In the genomic region with DNA sequence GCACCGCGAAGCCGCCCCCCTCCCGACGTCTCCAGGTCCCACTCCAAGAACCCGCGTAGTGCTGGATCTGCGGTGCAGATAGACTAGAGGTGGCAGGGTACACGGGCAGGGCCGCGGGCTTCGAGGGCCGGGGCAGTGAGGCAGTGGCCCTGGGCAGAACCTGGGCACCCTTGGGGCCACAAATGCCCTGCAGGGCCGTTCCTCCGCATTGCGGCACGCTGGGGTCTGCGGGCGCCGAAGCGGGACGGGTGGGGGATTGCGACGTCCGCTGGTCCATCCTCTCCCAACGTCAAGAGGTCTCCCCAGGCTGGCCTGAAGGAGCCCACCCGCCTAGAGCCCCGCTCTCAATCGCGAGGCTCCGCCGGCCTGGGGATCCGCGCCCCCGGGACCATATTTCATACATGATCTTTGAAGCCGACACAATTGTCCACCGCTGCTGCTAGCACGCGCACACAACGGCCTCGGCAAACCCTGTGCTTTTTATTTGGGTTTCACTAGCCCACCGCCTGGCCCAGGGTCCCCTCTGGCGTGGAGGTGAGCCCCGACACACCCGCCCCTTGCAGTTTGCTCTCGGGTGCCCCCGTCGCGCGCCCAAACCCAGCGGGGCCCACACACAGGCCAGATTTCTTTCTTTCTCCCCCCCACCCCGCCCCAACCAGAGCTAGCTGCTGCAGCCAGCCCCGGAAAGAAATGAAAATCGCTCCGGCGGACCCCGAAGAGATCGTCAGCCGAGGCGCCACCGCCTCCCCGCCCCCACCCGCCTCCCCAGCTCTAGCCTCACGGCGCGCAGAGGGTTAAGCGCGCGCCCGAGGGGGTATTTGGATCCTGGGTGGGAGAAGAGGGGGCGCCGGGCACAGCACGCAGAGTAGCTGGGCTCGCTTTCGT, we compare ENCODE assay signal across 8 mouse cellular contexts. TPM values are rescaled to one million over a fixed set of nuclear protein-coding genes. Genes with fewer than 3 reads are reported as not detected.
DNase-seq lines count a peak whose midpoint lies in the region; ATAC-seq and TF ChIP-seq lines count a peak whose summit lies in the region.

No protein-coding gene starts in this region.

- H3K36me3 ChIP-seq in liver, adult 2 months (ENCODE audit: control insufficient read depth, insufficient read depth, low read length): no peaks in the 10 kb centered on the region
- no peaks in the 10 kb centered on the region for H3K36me3 ChIP-seq in forebrain, embryonic 13.5 days (ENCODE audit: poor library complexity, severe bottlenecking)
- H3K36me3 ChIP-seq in intestine, embryonic 16.5 days (ENCODE audit: control insufficient read depth, insufficient read depth, low read length): no peaks in the 10 kb centered on the region
- H3K36me3 ChIP-seq in lung, postnatal 0 days (ENCODE audit: insufficient read depth, low read length): no peaks in the 10 kb centered on the region
- H3K36me3 ChIP-seq in stomach, postnatal 0 days (ENCODE audit: control insufficient read depth, insufficient read depth, low read length): no peaks in the 10 kb centered on the region

- H3K27me3 ChIP-seq in liver, adult 2 months (ENCODE audit: control insufficient read depth, insufficient read depth, low read length): no peaks in the 10 kb centered on the region
- peaks cover 54% of the 10 kb centered on the region for H3K27me3 ChIP-seq in forebrain, embryonic 13.5 days
- peaks cover 19% of the 10 kb centered on the region for H3K27me3 ChIP-seq in intestine, embryonic 16.5 days (replicated peaks; ENCODE audit: control insufficient read depth, insufficient read depth, low read length)
- no peaks in the 10 kb centered on the region for H3K27me3 ChIP-seq in lung, postnatal 0 days (replicated peaks; ENCODE audit: insufficient read depth, low read length)
- no peaks in the 10 kb centered on the region; the same call in 1 of the 2 replicates for H3K27me3 ChIP-seq in stomach, postnatal 0 days (ENCODE audit: control insufficient read depth, insufficient read depth, low read length)

- H3K27ac ChIP-seq in liver, adult 2 months (replicated peaks; ENCODE audit: insufficient read depth, low read depth, low read length): peak overlapping the region; percentile 87
- no peak overlapping the region for H3K27ac ChIP-seq in forebrain, embryonic 13.5 days
- H3K27ac ChIP-seq in intestine, embryonic 16.5 days (ENCODE audit: low read length): peak overlapping the region; percentile 64; the same call in 1 of the 2 replicates
- peak overlapping the region; percentile 74 for H3K27ac ChIP-seq in lung, postnatal 0 days (ENCODE audit: low read length)
- 0 out of 2 replicates have a peak overlapping the region, but pooled peaks have one; percentile 45 for H3K27ac ChIP-seq in stomach, postnatal 0 days (replicated peaks)

- H3K79me2 ChIP-seq in liver, adult 2 months (ENCODE audit: control insufficient read depth, insufficient read depth, low read length): peaks cover 5% of the 10 kb centered on the region; the same call in 1 of the 2 replicates

- H3K9ac ChIP-seq in liver, adult 2 months (ENCODE audit: low read depth, low read length): peak overlapping the region; percentile 86
- H3K9ac ChIP-seq in forebrain, embryonic 13.5 days: peak overlapping the region; percentile 73
- peak overlapping the region; percentile 79 for H3K9ac ChIP-seq in intestine, embryonic 16.5 days (ENCODE audit: low read depth, low read length)
- H3K9ac ChIP-seq in lung, postnatal 0 days (replicated peaks; ENCODE audit: low read depth): peak overlapping the region; percentile 63
- H3K9ac ChIP-seq in stomach, postnatal 0 days (ENCODE audit: low read length): peak overlapping the region; percentile 64

- peak overlapping the region; percentile 95 for H3K4me2 ChIP-seq in forebrain, embryonic 13.5 days
- H3K4me2 ChIP-seq in intestine, embryonic 16.5 days (ENCODE audit: low read depth, low read length): peak overlapping the region; percentile 94
- H3K4me2 ChIP-seq in lung, postnatal 0 days (replicated peaks; ENCODE audit: low read depth, low read length): peak overlapping the region; percentile 99
- peak overlapping the region; percentile 99 for H3K4me2 ChIP-seq in stomach, postnatal 0 days (replicated peaks; ENCODE audit: low read depth)

- no peak for DNase-seq in liver, adult 2 months (ENCODE audit: extremely low read depth, low read depth, low spot score)
- no peak for DNase-seq in liver
- peak; percentile 38 for DNase-seq in adrenal gland, postnatal 14 days
- DNase-seq in lung, postnatal 0 days (ENCODE audit: low spot score): no peak
- no peak for DNase-seq in stomach, postnatal 0 days (ENCODE audit: low spot score)
- DNase-seq in layer of hippocampus, adult 9-10 months (ENCODE audit: low spot score): no peak

- WGBS in liver, adult 2 months: under 1% methylated on average over 75 of the region's 75 CpGs
- WGBS in forebrain, embryonic 13.5 days: under 1% methylated on average over 70 of the region's 75 CpGs
- under 1% methylated on average over 75 of the region's 75 CpGs for WGBS in intestine, embryonic 16.5 days
- 1% methylated on average over 67 of the region's 75 CpGs for WGBS in lung, postnatal 0 days
- under 1% methylated on average over 64 of the region's 75 CpGs for WGBS in stomach, postnatal 0 days

- H3K4me1 ChIP-seq in liver, adult 2 months (ENCODE audit: control insufficient read depth, insufficient read depth, low read length): peaks cover 14% of the 10 kb centered on the region
- peaks cover 39% of the 10 kb centered on the region for H3K4me1 ChIP-seq in forebrain, embryonic 13.5 days
- peaks cover 54% of the 10 kb centered on the region for H3K4me1 ChIP-seq in intestine, embryonic 16.5 days (ENCODE audit: control insufficient read depth, insufficient read depth, low read length)
- peaks cover 37% of the 10 kb centered on the region for H3K4me1 ChIP-seq in lung, postnatal 0 days (ENCODE audit: insufficient read depth, low read depth, low read length)
- H3K4me1 ChIP-seq in stomach, postnatal 0 days (replicated peaks; ENCODE audit: control insufficient read depth, insufficient read depth): peaks cover 11% of the 10 kb centered on the region

- no peak for TF ChIP-seq EP300 in lung, postnatal 0 days (IDR thresholded peaks at IDR 0.05)
- TF ChIP-seq EP300 in stomach, postnatal 0 days (optimal IDR thresholded peaks at IDR 0.05): no peak

- peak overlapping the region; percentile 65 for H3K4me3 ChIP-seq in liver, adult 2 months (ENCODE audit: insufficient read depth, low read depth, low read length)
- H3K4me3 ChIP-seq in forebrain, embryonic 13.5 days: peak overlapping the region; percentile 54
- H3K4me3 ChIP-seq in intestine, embryonic 16.5 days (ENCODE audit: low read length): peak overlapping the region; percentile 61
- H3K4me3 ChIP-seq in lung, postnatal 0 days (ENCODE audit: low read depth, low read length): peak overlapping the region; percentile 48
- H3K4me3 ChIP-seq in stomach, postnatal 0 days (ENCODE audit: low read depth, low read length): peak overlapping the region; percentile 49

- no peak for TF ChIP-seq CTCF in liver, adult 2 months (IDR thresholded peaks at IDR 0.05; ENCODE audit: low read depth, low read length)
- no peak for TF ChIP-seq CTCF in lung, postnatal 0 days (IDR thresholded peaks at IDR 0.05)
- no peak for TF ChIP-seq CTCF in stomach, postnatal 0 days (IDR thresholded peaks at IDR 0.05; ENCODE audit: low read depth)

- no peaks in the 10 kb centered on the region for H3K9me3 ChIP-seq in forebrain, embryonic 13.5 days (replicated peaks)
- H3K9me3 ChIP-seq in intestine, embryonic 16.5 days (ENCODE audit: control insufficient read depth, low read length): no peaks in the 10 kb centered on the region
- no peaks in the 10 kb centered on the region for H3K9me3 ChIP-seq in lung, postnatal 0 days (ENCODE audit: low read length)
- no peaks in the 10 kb centered on the region for H3K9me3 ChIP-seq in stomach, postnatal 0 days (ENCODE audit: control insufficient read depth, low read length)

- no peak for TF ChIP-seq POLR2A in liver, adult 2 months (IDR thresholded peaks at IDR 0.05; ENCODE audit: extremely low read depth, insufficient read depth, low read length)

- no peak for ATAC-seq in forebrain, embryonic 13.5 days
- no peak for ATAC-seq in intestine, embryonic 16.5 days
- no peak for ATAC-seq in lung, postnatal 0 days
- no peak for ATAC-seq in stomach, postnatal 0 days (ENCODE audit: low FRiP score, low TSS enrichment)

RNA-seq across cellular contexts. Expression of a gene that starts 4.3 kb away (rescaled TPM):
- 2.8 and 2.9 TPM in 2 replicates for total RNA-seq in liver, adult 2 months (2014; rRNA removed)
- polyA plus RNA-seq in liver, adult 2 months (2012; rRNA removed): 7.9 and 8.2 TPM in 2 replicates
- total RNA-seq in adrenal gland, postnatal 14 days (2021): 105 and 156 TPM in 2 replicates
- polyA plus RNA-seq in forebrain, embryonic 13.5 days (2015; fragmentation: Nextera tagmentation; extraction: Ambion mirVana): 10.2 and 11.5 TPM in 2 replicates
- polyA plus RNA-seq in intestine, embryonic 16.5 days (2015; fragmentation: Nextera tagmentation; extraction: Ambion mirVana): 9.3 and 10.0 TPM in 2 replicates
- polyA plus RNA-seq in lung, postnatal 0 days (2015; fragmentation: Nextera tagmentation; extraction: Ambion mirVana): 8.9 and 9.7 TPM in 2 replicates
- polyA plus RNA-seq in stomach, postnatal 0 days (2015; fragmentation: Nextera tagmentation; extraction: Ambion mirVana): 9.6 and 11.2 TPM in 2 replicates

RNA-seq across cellular contexts. Expression of a gene that starts 49.5 kb away (rescaled TPM):
- 4.3 and 5.1 TPM in 2 replicates for total RNA-seq in liver, adult 2 months (2014; rRNA removed)
- 1.7 and 4.4 TPM in 2 replicates for polyA plus RNA-seq in liver, adult 2 months (2012; rRNA removed)
- 13.1 and 16.7 TPM in 2 replicates for total RNA-seq in adrenal gland, postnatal 14 days (2021)
- polyA plus RNA-seq in forebrain, embryonic 13.5 days (2015; fragmentation: Nextera tagmentation; extraction: Ambion mirVana): 9.8 and 12.3 TPM in 2 replicates
- 8.1 and 8.5 TPM in 2 replicates for polyA plus RNA-seq in intestine, embryonic 16.5 days (2015; fragmentation: Nextera tagmentation; extraction: Ambion mirVana)
- 9.4 and 9.8 TPM in 2 replicates for polyA plus RNA-seq in lung, postnatal 0 days (2015; fragmentation: Nextera tagmentation; extraction: Ambion mirVana)
- 4.6 and 5.1 TPM in 2 replicates for polyA plus RNA-seq in stomach, postnatal 0 days (2015; fragmentation: Nextera tagmentation; extraction: Ambion mirVana)
